In the genomic region with DNA sequence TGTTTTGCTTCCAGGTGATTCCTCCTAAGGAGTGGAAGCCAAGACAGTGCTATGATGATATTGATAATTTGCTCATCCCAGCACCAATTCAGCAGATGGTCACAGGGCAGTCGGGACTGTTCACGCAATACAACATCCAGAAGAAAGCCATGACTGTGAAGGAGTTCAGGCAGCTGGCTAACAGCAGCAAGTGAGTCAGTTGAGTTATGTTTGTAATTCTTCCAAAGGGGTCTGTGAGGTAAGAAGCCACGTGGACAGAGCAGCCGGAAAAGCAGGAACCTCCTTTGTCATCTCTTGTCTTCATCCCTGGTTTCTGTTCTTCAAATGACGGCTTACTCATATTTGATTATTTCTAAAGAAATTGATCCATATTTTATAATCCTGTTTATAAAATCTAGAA, we compare ENCODE assay signal across 21 mouse cellular contexts.
"Had no signal": no experiment of that assay in that cellular context is flagged by ENCODE, and none has a peak within 500 bp of the region (broad histone marks: within the 10 kb centered on the region; RNA-seq: fewer than 3 reads in every experiment).

No protein-coding gene starts in this region.

- ATAC-seq: liver, postnatal 0 days; lung, postnatal 0 days; midbrain, embryonic 16.5 days had no signal

- H3K4me1 ChIP-seq: liver, embryonic 15.5 days; lung, embryonic 15.5 days; midbrain, embryonic 12.5 days; neural tube, embryonic 13.5 days; neural tube, embryonic 15.5 days; stomach, embryonic 15.5 days had no signal

- H3K36me3 ChIP-seq: stomach, embryonic 15.5 days had no signal

- H3K4me3 ChIP-seq: liver, embryonic 15.5 days; lung, embryonic 15.5 days; megakaryocyte, embryonic 14.5 days; midbrain, embryonic 12.5 days; myocyte; neural tube, embryonic 13.5 days; neural tube, embryonic 15.5 days; stomach, embryonic 15.5 days had no signal

- DNase-seq: liver, postnatal 0 days; lung, adult 2 months; lung, postnatal 14 days; lung, postnatal 36 days; midbrain, embryonic 14.5 days; right cerebral cortex, postnatal 14 days; thymus, adult 2 months; thymus, postnatal 25 days; thymus, postnatal 4 days had no signal

- H3K9me3 ChIP-seq: liver, embryonic 15.5 days; lung, embryonic 15.5 days; megakaryocyte, embryonic 14.5 days; midbrain, embryonic 12.5 days; neural tube, embryonic 13.5 days; neural tube, embryonic 15.5 days; stomach, embryonic 15.5 days had no signal

- H3K27me3 ChIP-seq: liver, embryonic 15.5 days; lung, embryonic 15.5 days; megakaryocyte, embryonic 14.5 days; midbrain, embryonic 12.5 days; neural tube, embryonic 13.5 days; neural tube, embryonic 15.5 days; stomach, embryonic 15.5 days had no signal

- H3K27ac ChIP-seq: liver, embryonic 15.5 days; lung, embryonic 15.5 days; macrophage; midbrain, embryonic 12.5 days; neural tube, embryonic 13.5 days; neural tube, embryonic 15.5 days; stomach, embryonic 15.5 days; stomach, postnatal 0 days had no signal

- H3K9ac ChIP-seq: liver, embryonic 15.5 days; liver, postnatal 0 days; lung, embryonic 15.5 days; midbrain, embryonic 12.5 days; neural tube, embryonic 13.5 days; neural tube, embryonic 15.5 days; stomach, embryonic 15.5 days had no signal

- H3K4me2 ChIP-seq: liver, embryonic 15.5 days; lung, embryonic 15.5 days; midbrain, embryonic 12.5 days; neural tube, embryonic 13.5 days; neural tube, embryonic 15.5 days; stomach, embryonic 15.5 days had no signal
